Mouse (Mus musculus) midbrain, postnatal 0 days (tissue): ENCODE results near the gene Pdlim5. TPM values are rescaled to one million over a fixed set of nuclear protein-coding genes. Genes with fewer than 3 reads are reported as not detected.

Experiments used
- ATAC-seq: fragments of 200-750 bp; cut with Nextera tagmentation; 2 replicates; pipeline ENCODE4 v1.8.0; 2017; ENCODE audit warnings: moderate number of reproducible peaks, mild to moderate bottlenecking, moderate TSS enrichment, moderate library complexity; ENCODE audit not compliant: low FRiP score
- DNase-seq: peaks from one replicate; pipeline ENCODE4 v3.0.0-alpha.2; 2015; ENCODE audit warnings: low spot score
- H3K27ac ChIP-seq: fragments of 300-500 bp; sonication (generic); 2 replicates; pipeline ENCODE4 v1.5.1; 2014; ENCODE audit warnings: low read depth, mild to moderate bottlenecking, low read length, mixed read lengths
- H3K27me3 ChIP-seq: fragments of 300-500 bp; sonication (generic); 2 replicates; pipeline ENCODE4 v1.6.1; 2014; ENCODE audit warnings: low read length, control low read depth, mixed read lengths; ENCODE audit not compliant: insufficient read depth
- H3K36me3 ChIP-seq: fragments of 300-500 bp; sonication (generic); 2 replicates; pipeline ENCODE4 v1.6.1; 2014; ENCODE audit warnings: low read length, control low read depth, mixed read lengths; ENCODE audit not compliant: insufficient read depth
- H3K4me1 ChIP-seq: fragments of 300-500 bp; sonication (generic); 2 replicates; pipeline ENCODE4 v1.6.1; 2014; ENCODE audit warnings: mild to moderate bottlenecking, control low read depth, antibody characterized with exemption, low read length, mixed read lengths; ENCODE audit not compliant: insufficient read depth
- H3K4me2 ChIP-seq: fragments of 300-500 bp; sonication (generic); 2 replicates; pipeline ENCODE4 v1.6.1; 2014; ENCODE audit warnings: low read depth, mild to moderate bottlenecking, low read length, mixed read lengths; ENCODE audit not compliant: poor library complexity, severe bottlenecking
- H3K4me3 ChIP-seq: fragments of 300-500 bp; sonication (generic); 2 replicates; pipeline ENCODE4 v1.5.1; 2014; ENCODE audit warnings: low read depth, mild to moderate bottlenecking, low read length, moderate library complexity
- H3K9ac ChIP-seq: fragments of 300-500 bp; sonication (generic); replicated peaks from 2 replicates; pipeline ENCODE4 v1.6.1; 2014; ENCODE audit warnings: mild to moderate bottlenecking, low read length, moderate library complexity, mixed read lengths; ENCODE audit not compliant: poor library complexity, severe bottlenecking
- H3K9me3 ChIP-seq: fragments of 300-500 bp; sonication (generic); 2 replicates; pipeline ENCODE4 v1.6.1; 2016; ENCODE audit warnings: low read length, control low read depth
- CTCF ChIP-seq: IDR thresholded peaks from 2 replicates; pipeline ENCODE4 v1.5.1; 2016; ENCODE audit warnings: antibody characterized with exemption, mild to moderate bottlenecking
- WGBS: fragments of 180-500 bp; shearing (Covaris S2); extraction: QIAGEN DNeasy Blood & Tissue Kit; methylation state at CpG from one replicate; pipeline ENCODE4 v1.1.7; 2014; 5-methylcytosine and 5-hydroxymethylcytosine counted together
- polyA plus RNA-seq: library from polyadenylated mRNA; unstranded; fragments of >200 nt; fragmentation: Nextera tagmentation; extraction: Ambion mirVana; gene quantifications from 2 replicates; pipeline ENCODE4 v1.2.1, GENCODE M21; 2015
- total RNA-seq: library from RNA; depleted of rRNA; stranded (reverse); fragments of >200 nt; gene quantifications from 2 replicates; pipeline ENCODE4 v1.2.3, GENCODE M21; 2014

Gene Pdlim5
- total and polyA plus RNA-seq, 2 experiments from 2014 or later: 13.7 to 28.1 TPM

- H3K27ac ChIP-seq: no peak overlapping the region
- H3K36me3 ChIP-seq: no peaks in the 10 kb centered on the region
- ATAC-seq: no peak
- no peak overlapping the region for H3K4me2 ChIP-seq
- no peaks in the 10 kb centered on the region for H3K4me1 ChIP-seq
- no peaks in the 10 kb centered on the region for H3K9me3 ChIP-seq
- H3K9ac ChIP-seq: no peak overlapping the region
- no peak for TF ChIP-seq CTCF
- 74% methylated on average over 4 of the region's 4 CpGs for WGBS
- DNase-seq: no peak
- H3K27me3 ChIP-seq: no peaks in the 10 kb centered on the region
- no peak overlapping the region for H3K4me3 ChIP-seq
Measured at GRCm38 (mm10) chr3:142331872-142332554, 63.5 kb downstream of the Pdlim5 start.

- Histone ChIP-seq H3K27me3 (no peaks in the 10 kb centered on the region), H3K36me3 (no peaks in the 10 kb centered on the region), H3K27ac (no peak overlapping the region), H3K9me3 (no peaks in the 10 kb centered on the region), H3K9ac (no peak overlapping the region), H3K4me1 (no peaks in the 10 kb centered on the region), H3K4me3 (no peak overlapping the region), H3K4me2 (no peak overlapping the region)
- 79% methylated on average over 3 of the region's 3 CpGs for WGBS
- TF ChIP-seq CTCF: no peak
- DNase-seq (no peak), ATAC-seq (no peak)
Measured at GRCm38 (mm10) chr3:142330425-142330824, 65.1 kb downstream of the Pdlim5 start.

GRCm38 (mm10) chr3:142323592-142323991 is 71.9 kb downstream of the Pdlim5 start:
- no peak overlapping the region for H3K9ac ChIP-seq
- no peaks in the 10 kb centered on the region for H3K4me1 ChIP-seq

GRCm38 (mm10) chr3:142321930-142322329 is 73.6 kb downstream of the Pdlim5 start:
- no peak overlapping the region for H3K4me2 ChIP-seq
- peak; percentile 49 for DNase-seq
- no peak overlapping the region for H3K9ac ChIP-seq
- H3K4me3 ChIP-seq: no peak overlapping the region
- no peaks in the 10 kb centered on the region for H3K4me1 ChIP-seq
- H3K27ac ChIP-seq: no peak overlapping the region
- 59% methylated on average over 6 of the region's 6 CpGs for WGBS
- H3K36me3 ChIP-seq: no peaks in the 10 kb centered on the region
- no peak for TF ChIP-seq CTCF
- H3K27me3 ChIP-seq: no peaks in the 10 kb centered on the region
- ATAC-seq: no peak
- H3K9me3 ChIP-seq: no peaks in the 10 kb centered on the region

More at GRCm38 (mm10) chr3:142323592-142323991, 71.9 kb downstream of the Pdlim5 start:
- no peak for TF ChIP-seq CTCF
- DNase-seq: no peak
- Histone ChIP-seq H3K4me3 (no peak overlapping the region), H3K27me3 (no peaks in the 10 kb centered on the region), H3K4me2 (no peak overlapping the region), H3K9me3 (no peaks in the 10 kb centered on the region), H3K36me3 (no peaks in the 10 kb centered on the region), H3K27ac (no peak overlapping the region)
- no peak for ATAC-seq
- 78% methylated on average over 6 of the region's 6 CpGs for WGBS

- DNase-seq (peak; percentile 82), ATAC-seq (peak; percentile 74)
- Histone ChIP-seq H3K4me2 (no peak overlapping the region), H3K27me3 (no peaks in the 10 kb centered on the region), H3K4me1 (no peaks in the 10 kb centered on the region), H3K27ac (peak overlapping the region; percentile 47; the same call in 1 of the 2 replicates), H3K4me3 (no peak overlapping the region), H3K9me3 (no peaks in the 10 kb centered on the region), H3K36me3 (no peaks in the 10 kb centered on the region), H3K9ac (no peak overlapping the region)
- TF ChIP-seq CTCF: no peak
- 14% methylated on average over 2 of the region's 2 CpGs for WGBS
Measured at GRCm38 (mm10) chr3:142318147-142318546, 77.3 kb downstream of the Pdlim5 start.

GRCm38 (mm10) chr3:142316138-142316740 is 79.3 kb downstream of the Pdlim5 start:
- no peak for TF ChIP-seq CTCF
- 49% methylated on average over 2 of the region's 2 CpGs for WGBS
- Histone ChIP-seq H3K36me3 (no peaks in the 10 kb centered on the region), H3K9ac (no peak overlapping the region), H3K9me3 (no peaks in the 10 kb centered on the region), H3K27ac (no peak overlapping the region), H3K27me3 (no peaks in the 10 kb centered on the region), H3K4me3 (no peak overlapping the region), H3K4me2 (no peak overlapping the region), H3K4me1 (no peaks in the 10 kb centered on the region)
- ATAC-seq (no peak), DNase-seq (peak; percentile 10)
